Mouse (Mus musculus): ENCODE results near the gene Mif4gd. TPM values are rescaled to one million over a fixed set of nuclear protein-coding genes. Genes with fewer than 3 reads are reported as not detected.

The Mif4gd gene
- total RNA-seq, 2 experiments from 2014 or later, result 35.1 to 54.4 TPM

DNA sequence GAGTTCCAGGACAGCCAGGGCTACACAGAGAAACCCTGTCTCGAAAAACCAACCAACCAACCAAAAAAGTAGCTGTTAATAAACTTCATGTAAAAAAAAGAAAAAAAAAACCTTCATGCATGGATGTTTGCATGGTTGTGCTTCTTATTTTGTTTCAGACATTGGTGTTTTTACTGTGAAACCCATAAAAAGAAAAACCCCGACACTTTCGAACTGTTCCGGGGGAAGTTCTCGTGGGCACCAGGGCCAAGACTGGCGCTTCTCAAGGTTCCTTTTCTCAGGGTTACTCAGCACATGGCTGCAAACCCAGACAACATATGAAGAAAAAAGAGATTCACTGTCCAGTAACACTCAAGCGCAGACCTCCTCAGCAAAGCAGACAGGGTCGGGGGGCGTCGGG is 20.1 kb upstream of the Mif4gd start:
- no peak for DNase-seq

- DNase-seq, result no peak
These were observed 19.5 kb upstream of the Mif4gd start for GRCm38 (mm10) chr11:115632247-115632646.

GRCm38 (mm10) chr11:115631505-115631890 is 18.7 kb upstream of the Mif4gd start:
- no peak for DNase-seq

- no peak for DNase-seq
These were observed 18.0 kb upstream of the Mif4gd start for GRCm38 (mm10) chr11:115630532-115631504.

GRCm38 (mm10) chr11:115629734-115630531 is 17.2 kb upstream of the Mif4gd start:
- no peak for DNase-seq

- no peak for DNase-seq
These were observed 15.8 kb upstream of the Mif4gd start for GRCm38 (mm10) chr11:115628465-115629101.

- DNase-seq, result peak; percentile 100
These were observed 15.1 kb upstream of the Mif4gd start, which contains the start of gene Slc25a19 for GRCm38 (mm10) chr11:115627705-115628464. Slc25a19 (minus strand) TSS chr11:115628295.

GRCm38 (mm10) chr11:115626824-115627616 is 14.3 kb upstream of the Mif4gd start:
- DNase-seq, result no peak

- DNase-seq, result peak; percentile 53
These were observed 13.1 kb upstream of the Mif4gd start for GRCm38 (mm10) chr11:115625877-115626276.

DNA sequence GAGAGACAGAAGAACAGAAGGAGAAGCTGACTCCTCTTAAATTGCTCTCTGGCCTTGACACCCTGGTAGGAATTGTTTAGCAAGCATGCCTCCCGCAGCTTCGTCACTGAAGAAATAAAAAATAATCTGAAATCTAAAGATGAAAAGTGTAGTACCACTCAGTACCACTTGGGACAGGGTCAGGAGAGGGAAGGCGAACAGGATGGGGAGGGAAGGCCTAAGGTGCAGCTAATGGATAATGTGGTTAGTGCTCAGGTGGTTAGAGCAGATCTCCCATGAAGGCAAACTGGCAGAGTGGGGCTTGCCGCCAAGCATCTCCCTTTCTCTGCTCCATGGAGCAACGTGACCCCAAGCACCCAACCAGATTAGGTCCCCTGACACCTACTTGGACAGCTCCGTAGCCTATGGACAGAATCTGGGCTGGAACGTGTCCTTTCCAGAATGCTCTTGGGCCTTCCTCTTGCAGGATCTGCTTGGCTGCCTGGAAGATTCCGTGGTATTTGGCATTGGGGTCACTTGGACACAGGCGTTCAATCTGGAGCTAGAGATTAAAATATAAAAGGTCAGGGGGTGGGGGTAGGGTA is 10.8 kb upstream of the Mif4gd start:
- no peak for DNase-seq

DNA sequence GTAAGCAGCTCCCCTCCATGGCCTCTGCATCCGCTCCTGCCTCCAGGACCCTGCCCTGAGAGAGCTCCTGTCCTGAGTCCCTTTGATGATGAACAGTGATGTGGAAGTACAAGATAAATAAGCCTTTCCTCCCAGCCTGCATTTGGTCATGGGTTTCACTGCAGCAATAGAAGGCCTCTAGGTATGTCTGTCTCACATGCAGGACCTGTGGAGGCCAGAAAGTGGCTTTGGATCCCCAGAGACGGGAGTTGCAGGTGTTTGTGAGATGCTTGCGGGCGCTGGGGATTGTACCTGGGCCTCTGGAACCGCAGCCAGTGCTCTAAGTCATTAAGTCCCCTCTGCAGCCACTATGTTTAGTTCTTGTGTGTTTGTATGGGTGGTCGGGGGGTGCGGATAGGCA is 7.2 kb upstream of the Mif4gd start:
- no peak for DNase-seq

DNA sequence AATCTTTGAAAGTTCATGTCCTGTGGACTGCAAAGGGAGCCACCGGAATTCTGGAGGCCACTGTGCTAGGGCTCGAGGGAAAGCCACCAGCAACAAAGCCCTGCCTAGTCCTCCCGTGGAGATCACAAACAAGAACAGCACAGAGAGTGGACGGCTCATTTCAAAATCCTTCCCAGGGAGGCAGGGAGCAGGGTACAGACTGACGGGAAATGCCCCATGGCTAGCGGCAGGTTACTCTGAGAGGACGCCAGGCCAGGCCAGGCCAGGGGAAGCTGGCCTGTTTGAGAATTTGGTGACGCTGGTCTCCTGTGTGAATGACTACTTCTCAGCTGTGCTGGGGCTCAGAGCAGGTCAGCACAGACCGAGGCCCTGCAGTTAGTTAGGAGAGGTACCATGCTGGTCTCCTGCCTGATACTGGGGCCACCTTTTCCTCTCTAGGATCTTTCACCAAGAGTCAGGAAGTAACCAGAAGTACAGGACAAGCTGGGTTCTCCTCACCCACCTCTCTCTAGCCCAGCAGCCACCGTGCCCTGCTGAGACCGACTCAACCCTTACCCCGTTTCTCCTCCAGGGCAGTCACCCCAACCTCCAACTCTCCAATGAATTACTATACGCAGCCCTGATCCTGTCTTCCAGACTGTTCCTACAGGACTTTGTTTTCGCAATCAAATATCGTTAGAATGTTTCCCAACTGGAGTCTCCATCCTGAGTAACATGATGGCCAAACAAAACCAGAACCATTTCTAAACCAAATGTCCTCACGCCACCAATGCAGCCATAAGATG is 6.2 kb upstream of the Mif4gd start:
- DNase-seq, result no peak

GRCm38 (mm10) chr11:115618001-115618400 is 5.2 kb upstream of the Mif4gd start:
- no peak for DNase-seq

DNA sequence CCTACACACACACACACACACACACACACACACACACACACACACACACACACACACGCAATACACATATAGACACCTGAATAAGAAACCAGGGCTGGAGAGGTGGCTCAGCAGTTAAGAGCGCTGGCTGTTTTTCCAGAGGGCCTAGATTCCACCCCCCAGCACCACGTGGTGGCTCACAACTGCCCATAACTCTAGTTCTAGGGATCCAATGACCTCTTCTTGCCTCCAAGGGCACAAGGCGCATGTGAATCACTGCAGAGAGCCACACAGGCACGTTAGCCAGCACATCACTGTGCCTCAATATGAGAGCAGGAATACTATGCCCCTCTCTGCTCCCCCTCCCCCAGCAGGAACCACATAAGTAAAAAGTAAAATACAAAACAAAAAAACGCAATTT is 4.1 kb upstream of the Mif4gd start:
- DNase-seq, result no peak

- DNase-seq, result no peak
These were observed 3.6 kb upstream of the Mif4gd start for GRCm38 (mm10) chr11:115616371-115616770.

DNA sequence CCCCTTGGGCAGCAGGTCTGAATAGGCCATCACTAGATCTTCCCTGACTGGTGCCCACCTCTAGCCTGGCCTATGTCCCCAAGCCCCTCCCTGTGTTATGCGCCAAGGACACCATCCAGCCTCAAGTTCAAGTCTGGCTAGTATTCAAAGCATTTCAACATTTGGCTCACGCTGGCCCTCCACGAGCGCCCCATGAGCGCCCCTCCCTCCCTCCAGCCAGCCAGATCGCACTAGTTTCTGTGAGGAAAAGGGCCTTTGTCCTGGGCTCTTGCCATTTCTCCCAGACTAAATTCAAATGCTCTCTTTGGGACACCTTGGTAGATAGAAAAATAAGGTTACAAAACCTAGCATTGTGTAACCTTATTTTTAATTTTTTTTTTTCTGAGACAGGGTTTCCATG is 3.1 kb upstream of the Mif4gd start:
- no peak for DNase-seq

DNA sequence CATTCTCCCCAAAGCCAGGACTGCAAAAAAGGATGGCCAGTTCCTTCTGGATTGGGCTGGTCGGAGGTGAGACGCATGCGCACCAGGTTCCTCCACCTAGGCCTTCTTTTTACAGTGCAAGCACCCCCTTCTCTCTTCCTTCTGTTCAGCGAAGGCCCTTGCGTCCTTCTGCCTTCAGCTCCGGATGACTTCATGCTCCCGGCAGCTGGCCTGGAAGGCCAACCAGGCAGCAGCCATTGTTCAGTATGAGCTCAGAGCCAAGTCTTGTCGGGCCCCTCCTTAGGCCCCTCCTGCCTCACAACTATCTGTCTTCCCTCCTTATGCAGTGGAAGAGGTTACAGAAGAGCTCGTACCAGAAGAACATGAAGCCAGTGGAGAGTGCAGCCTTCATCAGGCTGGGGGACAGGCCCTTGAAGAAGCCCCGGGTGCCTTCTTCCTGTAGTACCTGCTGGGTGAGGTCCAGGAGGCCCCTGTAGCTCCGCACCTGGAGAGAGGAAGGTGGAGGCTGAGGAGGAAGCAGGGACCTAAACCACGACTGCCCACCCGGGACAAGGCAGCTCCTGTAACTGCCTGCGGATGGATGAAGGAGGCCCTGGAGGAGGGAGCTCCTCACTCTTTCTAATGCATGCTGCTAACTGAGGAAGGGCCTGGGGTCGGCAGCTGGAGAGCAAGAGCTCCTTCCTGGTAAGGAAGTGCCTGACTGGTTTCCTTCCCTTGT is 2.5 kb upstream of the Mif4gd start:
- no peak for DNase-seq

DNA sequence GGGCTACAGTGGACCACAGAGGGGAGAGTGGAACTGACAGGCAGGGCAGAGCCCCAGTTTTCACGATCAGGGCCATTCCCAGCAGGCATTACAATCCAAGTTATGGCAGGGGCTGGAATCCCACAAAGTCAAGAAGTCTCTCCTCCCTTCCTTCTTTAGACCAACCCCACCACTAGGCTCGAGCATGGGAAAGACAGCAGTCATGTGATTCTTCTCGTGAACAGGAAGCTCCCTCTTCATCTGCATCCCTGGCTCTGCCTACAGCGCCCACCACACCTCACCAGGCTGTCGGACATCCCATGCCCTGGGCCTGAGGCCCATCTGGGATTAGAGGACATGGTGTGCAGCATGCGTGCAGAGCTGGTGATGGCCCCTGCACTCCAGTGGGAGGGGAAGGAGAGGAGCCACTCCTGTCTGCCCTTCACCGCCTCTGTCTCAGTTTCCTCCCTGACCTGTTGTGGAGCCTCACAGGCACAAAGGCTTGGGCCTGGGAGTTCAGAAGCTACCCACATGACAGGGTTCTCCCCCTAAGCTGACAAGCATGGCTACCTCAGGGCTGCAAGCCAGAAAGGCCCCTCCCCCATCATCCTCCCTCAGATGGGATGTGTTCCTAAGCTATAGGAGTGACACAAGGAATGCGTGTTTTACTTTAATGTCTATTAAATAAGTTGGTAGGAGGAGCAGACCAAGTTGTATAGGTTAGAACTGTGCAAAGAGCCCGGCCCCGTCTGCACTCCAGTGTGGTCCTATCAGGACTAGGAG is 1.8 kb upstream of the Mif4gd start:
- DNase-seq, result no peak

All from gastrocnemius, postnatal 25 days (tissue).